Mouse (Mus musculus) lung, postnatal 25 days (tissue): ENCODE data around the gene Spag9.

Source experiments
- DNase-seq: peaks from one replicate; pipeline ENCODE4 v3.0.0; 2022; ENCODE audit warnings: low spot score

Gene Spag9

GRCm38 (mm10) chr11:93995720-93996305 is at the start of gene Spag9:
Gene Spag9 (plus strand): TSS chr11:93996091.
- DNase-seq = peak; percentile 94

DNA sequence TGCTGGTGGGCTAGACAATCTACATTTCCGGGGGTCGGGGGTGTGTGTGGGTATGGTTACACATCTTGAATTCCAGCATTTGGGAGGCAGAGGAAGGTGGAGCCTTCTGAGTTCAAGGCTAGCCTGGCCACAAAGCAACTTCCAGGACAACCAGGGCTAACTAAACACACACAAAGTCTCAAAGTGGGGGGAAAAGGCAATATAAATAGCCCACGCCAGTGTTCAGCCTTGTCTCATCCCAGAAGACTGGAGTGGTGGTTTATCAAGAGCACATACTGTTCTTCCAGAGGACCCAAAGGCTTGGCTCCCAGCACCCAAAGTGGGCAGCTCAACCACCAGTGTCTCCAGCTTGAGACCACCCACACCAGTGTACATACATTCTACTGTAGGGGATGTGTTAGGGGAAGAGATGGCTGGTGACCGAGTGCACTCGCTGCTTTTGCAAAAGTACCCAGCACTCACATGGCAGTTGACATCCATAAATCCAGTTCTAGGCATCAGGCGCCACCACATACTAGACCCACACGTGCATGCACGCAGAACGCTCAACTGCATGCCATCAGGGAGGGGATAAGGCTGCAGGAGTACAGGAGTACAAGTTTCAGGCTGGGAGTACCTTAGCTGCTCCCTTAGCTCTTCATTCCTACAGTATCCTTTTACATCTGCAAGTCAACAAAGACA is 46.9 kb upstream of the Spag9 start:
- DNase-seq = no peak

DNA sequence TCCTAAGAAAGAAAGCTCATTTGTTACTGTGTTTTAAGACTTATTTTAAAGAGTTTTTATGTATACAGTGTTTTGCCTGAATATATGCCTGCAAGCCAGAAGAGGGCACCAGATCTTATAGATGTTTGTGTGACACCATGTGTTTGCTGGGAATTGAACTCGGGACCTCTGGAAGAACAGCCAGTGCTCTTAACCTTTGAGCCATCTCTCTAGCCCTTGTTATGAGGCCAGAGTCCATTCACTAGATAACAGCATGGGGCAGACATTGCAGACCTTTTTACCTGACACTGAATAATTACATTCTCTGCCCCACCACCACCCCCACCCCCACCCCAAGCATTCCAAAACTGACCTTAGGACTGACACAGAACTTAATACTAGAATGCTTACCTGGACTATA is 45.8 kb upstream of the Spag9 start:
- no peak for DNase-seq

GRCm38 (mm10) chr11:93952376-93952775 is 43.5 kb upstream of the Spag9 start:
- no peak for DNase-seq

DNA sequence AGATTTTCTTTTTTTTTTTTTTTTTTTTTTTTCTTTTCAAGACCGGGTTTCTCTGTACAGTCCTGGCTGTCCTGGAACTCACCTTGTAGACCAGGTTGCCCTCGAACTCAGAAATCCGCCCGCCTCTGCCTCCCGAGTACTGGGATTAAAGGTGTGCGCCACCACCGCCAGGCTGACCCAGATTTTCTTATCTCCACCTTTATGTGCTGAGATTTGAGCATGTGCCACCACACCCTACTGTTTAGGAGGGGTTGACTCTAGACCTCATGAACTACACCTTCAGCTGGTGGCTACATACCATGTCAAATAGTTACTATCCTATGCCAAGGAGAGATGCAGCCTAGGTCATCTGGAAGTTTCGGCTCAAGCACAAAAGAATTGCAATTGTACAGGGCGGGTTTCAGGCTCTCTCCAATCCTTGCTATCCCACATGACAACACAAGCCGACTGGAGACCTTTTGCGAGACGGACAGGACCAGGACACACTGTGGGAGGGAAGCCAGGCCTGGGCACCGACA is 41.1 kb upstream of the Spag9 start:
- no peak for DNase-seq

DNA sequence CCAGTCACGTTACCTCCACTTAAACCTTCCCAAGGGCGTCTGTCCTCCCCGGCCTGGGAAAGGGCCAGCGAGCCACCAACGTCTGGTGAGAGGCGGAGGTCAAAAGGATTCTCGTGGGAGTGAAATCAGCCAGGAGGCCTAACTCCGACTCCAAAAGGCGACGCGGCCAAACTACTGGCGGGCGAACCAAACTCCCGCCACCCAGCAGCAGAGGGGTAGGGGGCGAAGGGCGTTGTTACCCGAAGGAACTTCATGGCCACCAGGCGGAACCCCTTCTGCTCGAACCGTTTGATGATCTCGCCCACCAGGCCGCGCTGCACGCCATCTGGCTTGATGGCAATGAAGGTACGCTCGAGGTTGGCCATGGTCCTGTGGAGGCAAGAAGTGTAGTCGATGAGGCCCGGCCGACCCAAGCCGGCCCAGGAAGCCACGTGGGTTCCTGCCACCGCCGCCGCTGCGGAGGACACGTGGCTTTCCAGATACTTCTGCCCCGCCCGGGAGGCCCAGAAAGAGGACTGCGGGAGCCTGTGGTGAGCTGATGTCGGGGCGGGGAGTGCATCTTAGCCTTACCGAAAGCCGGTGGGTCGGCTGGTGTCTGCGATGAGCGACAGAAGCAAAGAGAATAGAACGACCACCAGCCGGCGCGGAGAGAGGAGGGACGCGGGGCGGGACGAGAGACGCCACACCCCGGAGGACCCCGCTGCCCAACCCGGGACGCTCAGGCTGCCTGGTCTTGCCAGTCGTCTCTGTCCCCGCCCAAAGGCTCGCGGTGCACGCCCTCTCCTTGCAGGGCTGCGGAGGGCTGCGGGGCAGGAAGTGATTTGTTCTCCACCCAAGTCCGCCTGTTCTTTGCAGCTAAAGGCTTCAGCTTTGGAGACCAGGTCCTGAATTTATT is 40.4 kb upstream of the Spag9 start:
- peak; percentile 96 for DNase-seq

- no peak for DNase-seq
Measured at GRCm38 (mm10) chr11:93956159-93956558, 39.7 kb upstream of the Spag9 start, which contains the start of gene Nme2. Gene Nme2 (minus strand): TSS chr11:93956259.

- DNase-seq = no peak
Measured at GRCm38 (mm10) chr11:93957031-93957555, 38.8 kb upstream of the Spag9 start.

- no peak for DNase-seq
Measured at GRCm38 (mm10) chr11:93957746-93958145, 38.1 kb upstream of the Spag9 start.

GRCm38 (mm10) chr11:93961482-93961881 is 34.4 kb upstream of the Spag9 start:
- DNase-seq = no peak

GRCm38 (mm10) chr11:93963013-93963412 is 32.9 kb upstream of the Spag9 start:
- peak; percentile 44 for DNase-seq

- DNase-seq = no peak
Measured at GRCm38 (mm10) chr11:93965391-93965790, 30.5 kb upstream of the Spag9 start.

- no peak for DNase-seq
Measured at GRCm38 (mm10) chr11:93967381-93967780, 28.5 kb upstream of the Spag9 start.

DNA sequence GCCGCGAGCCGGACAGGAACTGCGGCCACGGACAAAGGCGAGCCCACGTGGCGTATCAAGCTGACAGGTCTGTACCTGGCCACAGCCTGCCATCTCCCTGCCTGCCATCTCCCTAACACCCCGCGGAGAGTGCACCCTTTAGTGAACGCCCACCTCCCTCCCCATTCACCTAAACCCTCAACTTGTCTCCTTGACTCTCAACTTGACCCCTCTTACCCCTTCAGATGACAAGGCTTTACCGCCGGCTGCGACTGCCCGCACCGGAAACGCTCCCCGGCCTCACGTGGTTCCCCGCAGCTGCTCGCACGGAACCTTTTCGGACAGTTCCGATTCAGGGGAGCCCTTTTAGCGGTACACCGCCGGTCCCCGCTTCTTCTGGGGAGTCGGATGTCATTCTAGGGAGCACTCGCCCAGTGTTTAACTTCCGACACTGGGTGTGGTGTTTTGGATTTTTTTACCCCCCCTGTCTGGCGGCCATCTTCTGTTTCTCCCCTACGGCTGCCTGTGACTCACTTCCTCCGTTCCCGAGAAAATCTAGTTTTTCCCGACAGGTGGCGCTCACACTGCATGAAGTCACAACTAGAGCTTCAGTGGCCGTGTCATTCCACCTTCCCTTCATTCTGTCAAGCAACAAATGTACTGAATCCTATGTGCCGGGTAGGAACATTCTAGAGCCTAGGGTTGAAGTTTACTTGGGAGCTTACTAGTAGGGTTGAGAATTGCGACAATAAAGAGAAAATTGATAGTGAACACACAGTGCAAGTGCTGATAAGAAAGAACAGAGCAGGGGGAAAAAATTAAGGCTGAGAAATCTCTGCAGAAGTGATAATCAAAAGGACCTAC is 27.7 kb upstream of the Spag9 start, which contains the start of the genes Gm20390 and Nme1:
TSS of gene Gm20390 (minus strand) at position 289 of the 843 bp plus-strand sequence.
TSS of gene Nme1 (minus strand) at position 517 of the 843 bp plus-strand sequence.
- peak; percentile 98 for DNase-seq

DNA sequence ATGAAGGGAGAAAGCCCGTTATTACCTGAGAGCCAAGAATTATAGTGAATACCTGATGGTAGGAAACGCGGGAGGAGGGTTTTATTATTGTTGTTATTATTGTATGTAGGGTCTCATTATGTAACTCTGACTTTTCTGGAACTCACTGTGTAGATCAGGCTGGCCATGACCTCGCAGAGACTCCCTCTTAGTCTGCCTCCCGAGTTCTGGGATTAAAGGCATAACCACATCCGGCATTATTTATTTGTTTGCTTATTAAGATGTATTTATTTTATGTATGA is 27.1 kb upstream of the Spag9 start:
- DNase-seq = no peak

DNA sequence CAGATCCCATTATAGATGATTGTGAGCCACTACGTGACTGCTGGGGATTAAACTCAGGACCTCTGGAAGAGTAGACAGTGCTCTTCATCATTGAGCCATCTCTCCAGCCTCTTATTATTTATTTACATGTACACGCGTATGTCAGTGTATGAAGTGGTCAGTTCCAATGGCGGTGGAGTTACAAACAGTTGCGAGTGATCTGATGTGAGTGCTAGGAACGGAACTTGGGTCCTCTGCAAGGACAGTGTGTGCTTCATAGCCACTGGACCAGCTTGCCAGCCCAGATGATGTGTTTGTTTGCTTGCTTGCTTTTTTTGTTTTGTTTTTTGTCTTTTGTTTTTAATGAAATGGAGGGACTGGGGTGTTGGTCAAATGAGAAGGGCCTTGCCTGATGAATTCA is 26.7 kb upstream of the Spag9 start:
- DNase-seq = no peak

- no peak for DNase-seq
Measured at GRCm38 (mm10) chr11:93969799-93970198, 26.1 kb upstream of the Spag9 start.

DNA sequence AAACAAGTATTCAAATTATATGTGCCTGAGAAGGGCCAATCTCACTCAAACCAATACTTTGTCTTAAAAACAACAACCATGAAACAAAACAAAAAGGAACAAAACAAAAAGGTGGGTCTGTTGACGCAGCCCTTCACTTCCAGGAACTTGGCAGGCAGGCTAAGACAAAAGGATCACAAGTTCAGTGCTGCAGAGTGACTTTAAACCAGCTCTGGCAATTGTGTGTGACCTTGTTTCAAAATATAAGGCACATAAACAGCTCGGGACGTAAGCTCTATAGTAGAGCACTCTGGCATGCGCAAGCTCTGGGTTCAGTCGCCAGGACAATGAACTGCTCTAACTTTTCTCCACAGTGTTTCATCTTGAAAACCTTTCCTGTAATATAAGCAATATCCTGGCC is 22.9 kb upstream of the Spag9 start:
- DNase-seq = no peak

DNA sequence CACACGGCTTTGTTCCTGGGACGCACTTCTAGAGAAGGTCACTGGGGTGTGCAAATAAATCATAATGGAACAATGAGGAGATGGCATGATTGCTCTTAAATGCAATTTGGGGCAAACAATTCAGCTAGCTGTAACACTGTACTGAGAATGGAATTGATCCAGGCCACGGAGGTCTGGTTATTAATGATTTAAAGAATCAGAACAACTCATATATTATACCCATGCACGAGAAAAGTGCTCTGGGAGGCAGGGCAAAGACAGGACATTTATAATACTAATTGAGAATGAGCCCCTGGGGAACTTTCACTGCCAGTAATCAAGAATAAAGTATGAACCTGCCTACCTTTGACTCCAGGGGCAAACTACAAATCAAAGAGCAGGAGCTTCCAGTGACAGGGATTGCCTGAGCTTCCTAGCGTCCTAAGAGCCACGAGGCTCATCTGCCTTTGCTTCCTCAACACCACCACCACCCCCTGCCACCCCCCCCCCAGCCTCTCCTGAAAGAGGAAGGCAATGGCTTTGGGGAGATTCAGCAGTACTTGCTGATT is 16.3 kb upstream of the Spag9 start:
- DNase-seq = no peak

DNA sequence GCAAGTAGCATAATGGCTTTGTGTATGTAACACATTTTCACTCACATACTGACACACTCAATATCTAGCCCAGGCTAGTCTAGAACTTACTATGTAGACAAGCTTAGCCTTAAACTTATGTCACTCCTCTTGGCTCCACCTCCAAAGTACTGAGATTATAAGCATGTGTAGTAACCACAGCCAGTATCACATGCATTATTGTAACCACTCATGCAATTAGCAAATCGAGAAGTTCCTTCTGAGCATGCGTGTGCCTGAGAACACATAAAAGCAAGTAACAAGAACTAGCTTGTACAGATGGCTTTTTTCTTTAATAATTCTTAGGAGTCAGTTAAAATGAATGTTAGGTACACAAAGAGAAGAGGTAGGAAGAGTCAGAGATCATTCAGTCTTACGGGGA is 11.3 kb upstream of the Spag9 start:
- peak; percentile 14 for DNase-seq

- no peak for DNase-seq
Measured at GRCm38 (mm10) chr11:93985265-93985664, 10.6 kb upstream of the Spag9 start.
